Mouse (Mus musculus): ENCODE data around the gene Mapk8ip3. TPM values are rescaled to one million over a fixed set of nuclear protein-coding genes. Genes with fewer than 3 reads are reported as not detected.
A peak's percentile ranks its signal among the peaks of the same experiment; 100 is the strongest.

The Mapk8ip3 gene
- total RNA-seq, 2 experiments from 2014 or later, result 255 to 270 TPM

DNA sequence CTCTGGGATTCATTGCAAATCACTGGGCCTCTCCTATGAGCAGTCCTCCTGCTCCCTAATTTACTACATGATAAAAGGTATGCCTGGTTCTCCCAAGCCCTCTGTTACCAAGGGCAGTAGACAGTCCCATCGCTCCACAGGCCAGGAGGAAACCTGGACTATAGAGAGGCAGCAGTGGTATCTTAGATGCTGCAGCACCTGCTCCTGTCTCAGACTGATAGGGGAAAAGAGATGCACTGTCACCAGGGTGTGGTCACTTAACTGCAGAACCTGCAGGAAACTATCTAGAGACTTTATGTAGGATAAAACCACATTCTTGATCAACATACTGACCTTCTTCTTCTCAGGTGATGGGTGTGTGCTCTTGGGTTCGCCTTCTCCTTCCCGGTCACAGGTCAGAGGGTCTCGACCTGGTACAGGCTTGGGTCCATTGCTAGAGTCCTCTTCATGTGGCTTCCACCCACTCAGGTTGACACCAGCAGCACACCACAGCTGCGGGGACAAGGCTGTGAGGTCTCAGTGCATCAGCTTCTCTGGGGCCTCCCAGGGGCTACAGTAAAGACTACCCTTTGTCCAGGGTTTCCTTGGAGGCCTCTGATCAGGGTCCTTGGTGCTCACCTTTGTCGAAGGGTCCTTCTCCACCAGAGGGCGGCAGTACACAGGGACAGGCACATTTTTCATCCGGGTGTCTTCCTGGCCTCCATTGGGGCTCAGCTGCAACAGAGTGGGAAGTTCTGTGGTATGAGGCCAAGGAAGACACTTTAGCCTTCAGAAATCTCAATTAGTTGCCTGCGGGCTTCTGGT is 33.9 kb downstream of the Mapk8ip3 start:
- intact Hi-C loops (cut with DNase I), result no loop called here
- no peak for DNase-seq

DNA sequence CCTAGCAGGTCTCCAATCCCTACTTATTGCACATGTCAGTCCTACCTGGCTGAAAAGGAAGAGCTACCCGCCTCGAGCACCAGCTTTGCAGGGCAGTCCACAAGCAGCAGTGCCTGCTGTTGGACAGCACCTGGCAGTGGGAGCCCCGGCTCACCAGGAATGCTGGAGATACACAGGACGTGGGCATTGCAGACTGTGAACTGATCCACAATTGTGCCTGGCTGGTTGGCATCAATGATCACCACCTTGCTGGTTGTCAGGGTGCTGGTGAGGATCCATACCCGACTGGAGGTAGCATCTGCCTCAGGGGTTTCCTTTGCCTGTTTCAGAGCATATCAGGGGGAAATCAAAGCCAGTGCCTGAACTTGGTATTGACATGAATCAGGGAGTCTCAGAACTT is 34.7 kb downstream of the Mapk8ip3 start:
- no peak for DNase-seq
- intact Hi-C loops (cut with DNase I), result no loop called here

DNA sequence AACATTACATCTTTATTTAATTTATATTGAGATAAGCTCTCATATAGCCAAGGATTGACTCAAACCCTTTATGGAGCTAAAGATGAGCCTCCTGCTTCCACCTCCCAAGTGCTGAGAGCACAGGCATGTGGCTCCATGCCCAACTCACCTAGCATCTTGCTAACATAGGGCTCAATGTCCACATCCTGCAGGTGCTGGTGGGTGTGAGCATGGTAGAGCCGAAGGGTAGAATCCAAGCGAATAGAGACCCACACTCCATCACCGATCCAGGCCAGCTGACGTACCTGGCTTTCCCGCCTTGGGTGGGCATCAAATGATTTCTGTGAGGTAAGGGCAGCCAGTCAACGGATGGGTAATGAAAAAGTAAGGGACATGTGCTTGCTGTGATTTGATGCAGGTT is 36.8 kb downstream of the Mapk8ip3 start:
- no peak for DNase-seq
- intact Hi-C loops (cut with DNase I), result no loop called here

DNA sequence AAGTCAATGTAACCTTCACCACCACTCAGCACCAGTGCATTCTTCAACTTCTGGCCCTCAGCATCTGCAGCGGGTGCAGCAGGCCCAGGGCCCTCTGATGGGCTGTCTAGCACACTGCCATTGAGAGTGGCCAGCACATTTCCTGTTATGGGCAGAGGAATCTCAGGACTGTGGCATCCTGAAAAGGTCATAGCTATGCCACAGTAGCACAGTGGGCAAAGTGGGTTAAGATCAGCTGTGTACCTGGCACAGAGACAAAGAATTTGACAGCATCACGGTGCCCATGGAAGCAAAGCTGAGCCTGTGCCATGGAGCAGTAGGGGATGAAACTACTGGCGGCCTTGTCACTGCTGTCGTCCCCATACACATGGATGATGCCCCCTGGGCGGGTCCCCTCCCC is 37.6 kb downstream of the Mapk8ip3 start:
- intact Hi-C loops (cut with DNase I), result no loop called here
- DNase-seq, result no peak

DNA sequence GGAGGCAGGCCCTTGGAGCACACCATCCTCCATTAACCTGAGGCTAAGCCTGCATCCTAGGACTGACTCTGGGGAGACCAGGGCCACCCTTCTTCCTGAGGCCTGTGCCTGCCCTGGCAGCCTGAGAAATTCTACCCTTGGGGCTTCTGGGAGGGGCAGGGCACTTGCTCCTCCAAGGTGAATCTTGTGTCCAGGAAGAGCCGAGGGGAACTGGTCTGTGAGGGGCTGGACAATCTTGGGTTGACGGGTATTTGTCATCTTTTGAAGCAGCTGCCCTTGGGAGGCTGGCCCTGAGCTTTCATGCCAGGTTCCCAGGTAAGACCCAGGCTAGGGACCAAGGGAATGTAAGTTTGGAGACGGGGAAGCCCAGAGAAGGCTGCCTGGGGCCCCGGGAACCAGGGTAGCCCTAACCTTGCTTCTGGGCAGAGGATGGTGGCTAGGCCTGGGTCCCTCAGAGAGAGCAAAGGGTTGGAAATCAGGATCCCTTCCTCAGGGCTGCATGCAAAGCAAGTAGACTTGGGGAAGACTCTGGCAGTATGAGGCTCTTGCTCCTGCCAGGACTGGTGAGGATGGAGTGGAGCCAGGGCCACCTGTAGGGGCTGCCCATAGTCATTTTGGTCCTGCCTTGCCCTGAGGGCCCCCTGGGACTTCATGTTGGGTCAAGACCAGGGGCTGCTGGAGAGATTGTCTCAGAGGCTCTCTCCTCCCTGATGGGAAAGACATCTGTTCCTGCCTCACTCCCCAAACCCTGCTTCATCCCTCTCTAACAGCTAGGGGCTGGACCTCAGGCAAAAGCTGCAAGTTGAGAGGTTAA is 38.5 kb downstream of the Mapk8ip3 start:
- no peak for DNase-seq
- intact Hi-C loops (cut with DNase I), result no loop called here

DNA sequence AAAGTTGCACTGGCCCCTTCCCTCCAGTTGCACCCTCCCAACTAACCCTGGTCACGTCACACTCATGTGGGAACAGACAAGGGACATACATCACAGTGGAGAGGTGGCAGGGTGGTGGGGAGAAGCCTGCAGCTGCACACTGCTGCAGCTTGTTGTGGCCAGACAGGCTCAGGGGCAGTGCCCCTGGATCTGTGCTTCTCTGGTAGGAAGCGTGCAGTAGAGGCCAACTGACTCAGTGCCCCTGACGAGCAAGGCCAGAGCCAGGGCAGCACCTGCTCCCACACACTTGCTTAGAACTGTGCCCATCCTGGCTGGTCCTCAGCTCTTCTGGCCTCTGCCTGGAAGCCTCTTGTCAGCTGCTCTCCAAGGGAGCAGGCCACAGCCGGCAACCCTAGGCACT is 39.2 kb downstream of the Mapk8ip3 start:
- intact Hi-C loops (cut with DNase I), result no loop called here
- no peak for DNase-seq

DNA sequence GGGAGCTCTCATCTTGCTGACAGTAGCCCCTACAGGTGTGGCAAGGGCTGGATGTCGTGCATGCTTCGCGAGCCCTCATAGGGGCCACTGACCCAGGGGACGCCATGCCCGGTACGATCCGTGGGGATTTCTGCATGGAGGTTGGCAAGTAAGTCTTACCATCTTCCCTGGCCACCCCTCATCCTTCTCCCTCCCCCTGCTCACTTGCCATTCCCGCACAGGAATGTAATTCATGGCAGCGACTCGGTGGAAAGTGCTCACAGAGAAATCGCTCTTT is 39.8 kb downstream of the Mapk8ip3 start:
- DNase-seq, result no peak

DNA sequence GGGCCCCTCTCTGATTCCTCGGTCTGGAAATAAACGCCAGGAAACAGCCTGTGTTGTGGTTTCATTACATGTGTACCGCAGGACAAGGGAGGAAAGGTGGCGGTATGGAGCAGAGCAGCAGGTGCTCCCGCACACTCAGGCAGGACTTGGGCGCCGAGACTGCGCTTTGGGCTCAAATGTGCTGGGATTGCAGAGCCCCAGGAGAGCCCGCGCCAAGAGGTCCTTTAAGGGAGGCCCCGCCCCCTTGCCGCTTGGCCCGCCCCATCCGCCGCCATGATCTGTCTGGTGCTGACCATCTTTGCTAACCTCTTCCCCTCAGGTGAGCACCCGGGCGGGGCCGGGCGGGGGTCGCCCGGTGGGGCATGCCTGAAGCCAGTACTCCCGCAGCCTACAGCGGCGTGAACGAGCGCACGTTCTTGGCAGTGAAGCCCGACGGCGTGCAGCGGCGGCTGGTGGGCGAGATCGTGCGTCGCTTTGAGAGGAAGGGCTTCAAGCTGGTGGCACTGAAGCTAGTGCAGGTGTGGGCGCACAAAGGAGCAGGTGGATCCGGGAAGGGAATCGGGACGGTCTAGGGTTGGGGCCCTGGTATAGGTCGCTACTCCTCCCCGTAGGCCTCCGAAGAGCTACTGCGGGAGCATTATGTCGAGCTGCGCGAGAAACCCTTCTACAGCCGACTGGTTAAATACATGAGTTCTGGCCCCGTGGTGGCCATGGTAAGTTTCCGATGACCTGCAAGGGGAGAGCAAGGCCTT is 40.4 kb downstream of the Mapk8ip3 start, which contains the start of gene Nme3:
Gene Nme3, plus strand, starts transcription at position 260 of the 752 bp plus-strand sequence.
- DNase-seq, result peak; percentile 75

More for the DNA sequence above, 39.8 kb downstream of the Mapk8ip3 start:
- intact Hi-C loops (cut with DNase I), result no loop called here

DNA sequence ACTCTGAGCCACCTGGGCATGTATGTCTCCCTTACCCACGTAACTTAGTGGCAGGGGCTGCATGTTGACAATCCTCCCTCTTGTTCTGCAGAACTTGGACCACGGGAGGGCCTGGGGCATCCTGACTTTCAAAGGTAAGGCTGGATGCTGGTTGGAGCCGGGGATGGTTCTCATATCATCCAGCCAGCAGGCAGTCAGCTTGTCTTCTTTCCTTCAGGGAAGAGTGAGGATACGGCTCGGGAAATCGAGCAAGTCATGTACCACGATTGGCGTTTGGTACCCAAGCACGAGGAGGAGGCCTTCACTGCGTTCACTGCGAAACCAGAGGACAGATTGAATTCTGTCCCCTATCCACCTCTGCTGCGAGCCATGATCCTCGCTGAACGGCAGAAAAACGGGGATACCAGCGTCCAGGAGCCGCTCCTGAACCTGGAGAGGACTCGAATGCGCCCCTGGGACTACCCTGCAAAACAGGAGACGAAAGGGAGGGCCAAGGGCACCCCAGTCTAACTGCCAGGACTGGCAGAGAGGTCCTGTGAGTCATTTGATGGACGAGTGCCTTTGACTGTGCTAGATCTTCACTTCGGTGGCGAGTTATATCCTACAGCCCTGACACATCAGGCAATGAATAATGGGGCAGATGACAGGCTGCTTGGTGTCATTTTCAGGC is 41.1 kb downstream of the Mapk8ip3 start:
- intact Hi-C loops (cut with DNase I), result no loop called here
- DNase-seq, result no peak

More for the DNA sequence above, 40.4 kb downstream of the Mapk8ip3 start, which contains the start of gene Nme3:
- intact Hi-C loops (cut with DNase I), result no loop called here

DNA sequence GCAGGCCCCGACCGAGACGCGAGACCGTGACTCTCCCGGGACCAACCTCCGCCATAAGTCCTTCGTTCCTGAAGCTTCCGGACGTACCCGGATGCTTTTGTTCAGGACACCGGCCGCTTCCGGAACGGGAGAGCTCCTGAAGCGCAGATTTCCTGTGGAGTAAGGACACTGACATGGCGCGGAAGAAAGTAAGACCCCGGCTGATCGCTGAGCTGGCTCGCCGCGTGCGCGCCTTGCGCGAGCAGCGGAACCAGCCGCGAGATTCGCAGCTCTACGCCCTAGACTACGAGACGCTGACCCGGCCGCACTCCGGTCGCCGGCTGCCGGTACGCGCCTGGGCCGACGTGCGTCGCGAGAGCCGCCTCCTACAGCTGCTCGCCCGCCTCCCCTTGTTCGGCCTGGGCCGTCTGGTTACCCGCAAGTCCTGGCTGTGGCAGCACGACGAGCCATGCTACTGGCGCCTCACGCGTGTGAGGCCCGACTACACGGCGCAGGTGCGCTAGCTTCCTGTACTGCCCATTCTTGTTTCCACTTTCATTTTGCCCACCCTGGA is 41.7 kb downstream of the Mapk8ip3 start, which contains the start of the genes Eme2 and Mrps34:
Gene Eme2, minus strand, starts transcription at position 93 of the 553 bp plus-strand sequence.
Gene Mrps34, plus strand, starts transcription at position 122 of the 553 bp plus-strand sequence.
- DNase-seq, result peak; percentile 81
- intact Hi-C loops (cut with DNase I), result no loop called here

DNA sequence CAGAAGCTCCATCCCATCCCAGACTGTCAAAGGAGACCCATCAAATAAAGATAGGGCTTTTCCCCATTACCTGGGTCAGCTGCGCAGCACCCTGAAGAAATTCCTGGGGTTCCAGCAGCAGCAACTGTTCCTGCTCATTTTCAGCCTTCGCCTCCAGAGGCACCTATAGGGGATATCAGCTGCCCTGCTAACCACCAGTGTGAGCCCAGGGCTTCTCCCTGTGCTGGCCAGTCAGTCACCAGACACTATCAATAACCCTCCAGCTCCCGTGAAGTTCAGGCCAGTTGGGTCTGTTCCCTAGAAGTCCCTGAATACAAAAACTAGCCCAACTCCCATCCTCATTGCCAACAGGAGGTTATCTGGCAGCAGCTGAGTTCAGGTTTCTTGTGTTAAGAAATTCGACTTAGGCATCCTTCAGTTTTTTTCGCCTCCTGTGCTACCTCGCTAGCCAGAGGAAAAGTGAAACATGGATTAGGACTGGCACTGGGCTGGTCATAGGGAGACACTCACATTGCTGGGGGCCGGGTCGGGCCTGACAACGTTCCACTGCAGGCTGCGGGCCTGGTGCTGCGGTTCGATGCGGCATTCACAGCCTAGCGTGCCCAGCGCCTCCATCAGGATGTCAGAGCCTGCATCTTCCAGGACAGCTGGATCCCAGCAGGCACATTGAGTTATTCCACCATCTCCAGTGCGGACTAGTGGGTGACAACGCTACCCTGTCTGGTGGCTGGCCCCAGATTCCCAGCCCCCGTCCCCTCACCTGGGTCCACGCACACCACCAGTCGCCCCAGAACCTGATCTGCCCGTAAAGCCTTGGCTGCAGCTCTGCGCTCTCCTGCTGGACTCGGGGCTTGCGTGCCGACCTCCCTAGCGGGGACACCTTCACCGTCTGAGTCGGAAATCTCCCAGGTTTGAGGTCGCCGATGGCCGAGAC is 42.4 kb downstream of the Mapk8ip3 start:
- intact Hi-C loops (cut with DNase I), result no loop called here
- DNase-seq, result no peak

DNA sequence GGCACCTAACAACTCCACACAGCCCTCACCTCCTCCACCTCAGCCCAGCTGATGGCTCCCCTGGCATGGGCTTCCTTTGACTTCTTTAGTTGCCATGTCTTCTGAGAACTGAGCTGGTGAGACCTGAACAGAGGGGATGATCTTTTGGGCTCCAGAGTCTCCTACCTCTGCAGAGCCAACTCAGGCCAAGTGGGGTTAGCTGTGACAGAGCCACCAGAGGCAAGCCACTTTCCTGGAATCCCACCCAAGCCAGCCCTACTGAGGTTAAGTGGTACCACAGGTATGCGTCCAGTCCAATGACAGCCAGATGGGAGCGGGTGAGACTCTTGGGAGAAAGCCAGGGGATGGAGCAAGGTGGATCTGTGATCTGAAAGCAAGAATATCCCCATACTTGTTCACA is 43.5 kb downstream of the Mapk8ip3 start:
- DNase-seq, result no peak
- intact Hi-C loops (cut with DNase I), result no loop called here

DNA sequence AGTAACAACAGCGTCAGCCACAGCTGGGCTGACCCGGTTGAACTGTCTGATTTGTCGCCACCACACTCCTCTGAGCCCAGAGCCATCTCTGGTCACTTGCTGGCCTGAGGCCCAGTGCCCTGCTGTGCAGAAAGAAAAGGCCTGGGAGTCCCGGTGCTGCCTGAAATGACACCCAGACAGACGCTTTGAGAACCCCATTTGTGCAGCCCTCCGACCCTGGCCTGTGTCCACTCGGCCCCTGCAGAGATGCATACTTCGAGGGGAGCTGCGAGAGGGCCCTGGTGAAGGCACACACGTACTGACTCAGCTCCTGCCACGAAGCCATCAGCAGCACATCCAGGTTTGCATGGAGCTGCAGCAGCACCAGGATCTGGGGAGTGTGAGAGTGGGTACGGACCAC is 44.0 kb downstream of the Mapk8ip3 start:
- DNase-seq, result no peak

DNA sequence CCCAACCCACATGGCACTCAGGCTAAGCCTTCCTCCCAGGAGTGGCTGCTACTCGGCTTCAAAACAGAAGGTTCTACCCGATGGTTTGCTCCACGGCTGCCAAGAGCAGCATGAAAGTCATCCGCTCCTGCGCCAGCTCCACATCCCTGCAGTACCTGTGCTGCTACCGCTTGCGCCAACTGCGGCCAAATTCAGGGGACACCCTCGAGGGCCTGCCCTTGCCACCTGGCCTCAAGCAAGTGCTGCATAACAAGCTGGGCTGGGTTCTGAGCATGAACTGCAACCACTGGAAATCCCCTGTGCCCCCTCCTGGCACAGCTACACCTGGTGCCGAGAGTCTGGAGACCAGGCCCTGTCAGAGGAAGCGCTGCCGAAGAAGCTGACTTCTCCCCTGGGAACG is 45.5 kb downstream of the Mapk8ip3 start:
- intact Hi-C loops (cut with DNase I), result no loop called here
- no peak for DNase-seq

More for the DNA sequence above, 44.0 kb downstream of the Mapk8ip3 start:
- intact Hi-C loops (cut with DNase I), result no loop called here

DNA sequence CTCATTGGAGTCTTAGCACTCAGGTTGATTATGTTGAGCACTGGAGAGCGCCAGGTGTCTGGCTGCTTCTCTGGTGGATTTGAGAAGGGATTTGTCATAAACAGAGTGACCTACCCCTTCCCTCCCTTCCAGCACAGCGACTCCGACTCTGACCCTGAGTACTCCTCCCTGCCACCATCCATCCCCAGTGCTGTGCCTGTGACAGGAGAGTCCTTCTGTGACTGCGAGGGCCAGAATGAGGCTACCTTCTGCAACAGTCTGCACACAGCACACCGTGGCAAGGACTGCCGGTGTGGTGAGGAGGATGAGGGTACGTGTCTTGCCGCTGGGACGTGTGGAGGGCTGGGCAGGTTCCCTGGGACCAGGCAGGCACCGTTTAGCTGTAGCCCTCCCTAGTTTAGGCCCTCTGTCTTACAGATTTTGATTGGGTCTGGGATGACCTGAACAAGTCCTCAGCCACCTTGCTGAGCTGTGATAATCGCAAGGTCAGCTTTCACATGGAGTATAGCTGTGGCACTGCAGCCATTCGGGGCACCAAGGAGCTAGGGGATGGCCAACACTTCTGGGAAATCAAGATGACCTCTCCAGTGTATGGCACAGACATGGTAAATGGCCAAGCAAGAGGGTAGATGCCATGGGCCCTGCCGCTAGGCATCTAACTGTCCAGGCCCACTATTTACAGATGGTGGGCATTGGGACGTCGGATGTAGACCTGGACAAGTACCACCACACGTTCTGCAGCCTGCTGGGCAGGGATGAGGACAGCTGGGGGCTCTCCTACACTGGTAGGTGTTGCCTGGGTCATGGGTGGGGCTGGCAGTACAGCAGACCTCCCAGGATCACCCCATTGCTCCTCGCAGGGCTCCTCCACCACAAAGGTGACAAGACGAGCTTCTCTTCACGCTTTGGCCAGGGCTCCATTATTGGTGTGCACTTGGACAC is 46.4 kb downstream of the Mapk8ip3 start:
- DNase-seq, result no peak
- intact Hi-C loops (cut with DNase I), result no loop called here

DNA sequence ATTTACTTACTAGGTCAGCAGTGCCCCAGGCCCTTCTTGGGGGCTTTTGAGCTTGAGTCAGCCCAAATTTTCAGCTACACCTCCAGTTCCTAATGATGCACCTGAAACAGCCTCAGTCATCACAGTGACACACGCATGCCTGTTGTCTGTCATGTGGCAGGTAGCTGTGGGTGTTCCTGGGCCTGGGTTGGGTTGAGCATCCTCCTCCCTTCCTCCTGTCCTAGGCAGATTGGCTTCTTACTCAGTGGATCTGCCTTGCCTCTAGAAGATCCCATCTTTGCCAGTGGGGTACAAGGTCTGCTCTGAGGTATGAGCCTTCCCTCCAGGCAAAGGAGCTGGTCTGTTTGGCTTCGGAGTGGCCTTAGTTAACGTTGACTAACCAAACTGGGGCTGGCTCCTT is 47.9 kb downstream of the Mapk8ip3 start:
- intact Hi-C loops (cut with DNase I), result no loop called here

DNA sequence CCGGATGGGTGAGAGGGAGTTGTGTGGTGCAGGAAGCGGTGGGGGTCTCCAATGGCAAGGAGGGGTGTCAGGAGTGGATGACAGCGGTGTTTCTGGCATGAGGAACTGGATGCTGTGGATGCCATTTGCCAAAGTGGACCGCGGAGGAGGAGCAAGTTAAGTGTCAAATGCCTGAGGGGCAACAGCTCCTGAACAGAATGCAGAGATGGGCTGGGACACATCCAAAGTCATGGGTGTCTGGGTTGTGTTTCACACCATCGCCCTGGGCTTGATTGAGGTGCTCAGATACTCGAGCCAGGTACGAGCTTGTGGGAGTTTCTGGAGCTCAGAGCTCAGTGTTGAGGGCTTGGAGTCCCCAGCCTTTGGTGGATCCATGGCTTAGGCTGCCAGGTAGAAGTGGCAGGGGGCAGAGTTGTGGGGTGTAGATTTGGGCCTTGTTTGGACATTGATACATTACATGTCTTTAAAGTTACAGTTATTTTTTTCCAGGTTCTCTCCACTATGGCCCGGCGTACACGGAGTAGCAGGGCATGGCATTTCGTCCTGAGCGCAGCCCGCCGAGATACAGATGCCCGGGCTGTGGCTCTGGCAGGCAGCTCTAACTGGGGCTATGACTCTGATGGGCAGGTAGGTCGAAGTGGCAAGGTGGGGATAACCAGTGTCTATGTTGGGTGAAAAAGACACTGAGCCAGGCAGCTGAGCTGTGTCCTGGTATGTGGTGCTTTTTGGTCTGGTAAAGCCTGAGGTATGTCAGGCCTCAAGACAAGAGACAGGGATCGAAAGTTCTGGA is 49.3 kb downstream of the Mapk8ip3 start:
- no peak for DNase-seq
- intact Hi-C loops (cut with DNase I), result no loop called here

More for the DNA sequence above, 47.9 kb downstream of the Mapk8ip3 start:
- DNase-seq, result no peak
